Mouse (Mus musculus) embryonic stem cell, embryonic (primary cell): Measurements from ENCODE around the gene Ahrr.

Source experiments
- CTCF ChIA-PET, 4 experiments: fragments of 300-600 bp in 2 of 4; fragments of 350-600 bp in 2 of 4; sonication (Branson Sonifier 250); formaldehyde crosslinking; loops; one replicate each; lab custom pipeline; 2022; ENCODE audit warnings: inconsistent platforms in 2 of 4; lab: Charles Lee
- POLR2A ChIA-PET, 4 experiments: fragments of 300-600 bp in 2 of 4; fragments of 350-600 bp in 2 of 4; sonication (Branson Sonifier 250); formaldehyde crosslinking; loops; one replicate each; lab custom pipeline; 2022; ENCODE audit warnings: antibody characterized with exemption in 4 of 4, inconsistent platforms in 1 of 4; lab: Charles Lee

Ahrr gene

DNA sequence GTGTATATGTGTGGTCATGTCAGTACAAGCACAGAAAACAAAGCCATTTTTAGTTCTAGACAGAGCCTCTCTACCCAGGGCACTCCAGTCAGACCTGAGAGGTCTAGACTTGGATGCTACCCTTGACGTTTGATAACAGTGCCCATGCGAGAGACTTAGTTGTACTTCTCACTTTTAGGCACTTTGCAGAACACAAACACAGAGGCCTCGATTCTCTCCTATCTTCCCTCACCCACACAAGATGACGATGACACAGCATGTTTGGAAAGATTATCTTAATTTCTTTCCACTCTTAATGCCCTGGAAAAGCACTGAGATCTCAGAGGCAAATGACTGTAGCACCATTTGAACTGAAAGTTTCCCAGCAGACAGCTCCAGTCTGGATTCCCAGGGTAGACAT, 16.4 kb downstream of the Ahrr start:
- ChIA-PET CTCF (interaction anchor here in 1 of 4 experiments (0.7 kb wide), 1 partner anchor 26 kb away, joined by 3 read pairs; no protein-coding TSS in a partner anchor), POLR2A (no interaction called here)

DNA sequence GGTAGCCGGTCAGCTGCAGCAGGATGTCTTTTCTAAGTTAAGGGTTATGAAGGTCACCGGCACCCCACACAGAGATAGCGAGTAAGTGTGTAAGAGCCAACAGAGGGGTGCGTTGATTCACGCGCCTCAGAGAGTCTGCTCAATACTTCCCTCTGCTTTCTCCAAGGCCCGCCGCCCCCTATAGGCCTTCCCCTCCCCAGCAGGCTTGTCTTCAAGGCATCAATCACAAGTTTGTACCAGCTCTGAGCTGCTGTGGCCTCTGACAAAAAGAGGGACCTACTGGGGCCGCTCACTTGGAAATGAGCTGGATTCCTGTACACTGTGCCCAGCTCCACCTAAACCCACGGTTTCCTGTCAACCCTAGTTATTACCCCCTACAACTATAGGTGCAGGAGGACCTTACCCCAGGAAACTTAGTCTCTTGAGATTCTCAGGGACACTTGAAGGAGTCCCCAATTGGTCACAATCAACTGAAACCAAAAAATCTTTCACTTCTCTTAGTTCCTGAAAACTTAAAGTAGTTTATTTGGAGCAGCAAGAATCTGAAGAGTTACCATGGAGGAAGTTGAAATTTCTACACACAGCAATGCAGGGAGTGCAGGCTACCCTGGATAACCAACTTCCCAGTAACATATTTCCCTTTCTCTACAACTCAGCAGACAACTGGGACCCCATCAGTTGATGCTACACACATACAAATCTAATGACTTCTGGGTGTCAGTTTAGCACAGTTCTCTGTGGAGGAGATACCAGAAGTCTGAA, 31.7 kb downstream of the Ahrr start:
- ChIA-PET POLR2A (interaction anchor here in 3 of 4 experiments (0.7 to 2.3 kb wide), 14 partner anchors 9 to 323 kb away, joined by 3 to 11 read pairs (median 4); partner anchors contain the start of genes Cep72 (in 2 of the 3), Brd9 (in 1 of the 3), Exoc3 (in 1 of the 3) and Pdcd6 (in 1 of the 3)), CTCF (interaction anchor here in 3 of 4 experiments (0.6 to 1.6 kb wide), 8 partner anchors 16 to 1111 kb away, joined by 3 to 11 read pairs (median 3); partner anchors contain the start of genes Ahrr (in 1 of the 3) and Exoc3 (in 1 of the 3))

- CTCF ChIA-PET: interaction anchor here in 3 of 4 experiments (0.6 to 1.6 kb wide), 9 partner anchors 15 to 1110 kb away, joined by 3 to 11 read pairs (median 3); partner anchors contain the start of genes Ahrr (in 1 of the 3) and Exoc3 (in 1 of the 3)
- POLR2A ChIA-PET: interaction anchor here in 3 of 4 experiments (0.7 to 2.3 kb wide), 15 partner anchors 8 to 322 kb away, joined by 3 to 11 read pairs (median 4); partner anchors contain the start of genes Cep72 (in 2 of the 3), Brd9 (in 1 of the 3), Exoc3 (in 1 of the 3) and Pdcd6 (in 1 of the 3)
Measured at GRCm38 (mm10) chr13:74259460-74260230, 32.5 kb downstream of the Ahrr start.

DNA sequence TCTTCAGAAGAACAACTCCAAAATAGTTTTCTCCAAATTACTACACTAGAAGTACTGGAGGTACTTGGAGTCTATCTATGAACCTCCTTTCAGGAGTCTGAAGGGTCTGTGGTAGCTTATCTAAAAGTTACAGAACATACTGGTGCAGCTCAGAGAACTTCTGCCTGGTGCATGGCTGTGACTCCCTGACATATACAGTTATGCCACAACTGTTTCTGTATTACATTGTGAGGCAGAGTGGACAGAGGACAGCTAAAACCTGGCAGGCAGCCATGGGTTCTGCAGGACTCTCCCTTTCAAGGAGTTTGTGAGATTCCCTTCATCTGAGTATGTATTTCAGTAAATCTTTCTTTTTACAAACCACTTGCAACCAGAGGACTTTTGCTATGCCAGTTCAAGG, 45.6 kb downstream of the Ahrr start:
- ChIA-PET POLR2A (interaction anchor here in 1 of 4 experiments (1.7 to 3.6 kb wide), 2 partner anchors 11 to 14 kb away, joined by 5 to 11 read pairs; no protein-coding TSS in a partner anchor), CTCF (no interaction called here)

GRCm38 (mm10) chr13:74245899-74246231, 46.3 kb downstream of the Ahrr start:
- ChIA-PET CTCF (interaction anchor here in 1 of 4 experiments (1.1 kb wide), 1 partner anchor 43 kb away, joined by 3 read pairs; no protein-coding TSS in a partner anchor), POLR2A (interaction anchor here in 1 of 4 experiments (0.9 to 3.6 kb wide), 5 partner anchors 9 to 37 kb away, joined by 3 to 11 read pairs (median 3); partner anchors contain the start of gene Exoc3)

GRCm38 (mm10) chr13:74245214-74245898, 46.8 kb downstream of the Ahrr start:
- ChIA-PET CTCF (interaction anchor here in 2 of 4 experiments (0.5 to 1.1 kb wide), 2 partner anchors 15 to 43 kb away, joined by 3 read pairs; no protein-coding TSS in a partner anchor), POLR2A (interaction anchor here in 3 of 4 experiments (0.6 to 3.6 kb wide), 7 partner anchors 9 to 47 kb away, joined by 3 to 11 read pairs (median 3); partner anchors contain the start of gene Exoc3 (in 1 of the 3))

DNA sequence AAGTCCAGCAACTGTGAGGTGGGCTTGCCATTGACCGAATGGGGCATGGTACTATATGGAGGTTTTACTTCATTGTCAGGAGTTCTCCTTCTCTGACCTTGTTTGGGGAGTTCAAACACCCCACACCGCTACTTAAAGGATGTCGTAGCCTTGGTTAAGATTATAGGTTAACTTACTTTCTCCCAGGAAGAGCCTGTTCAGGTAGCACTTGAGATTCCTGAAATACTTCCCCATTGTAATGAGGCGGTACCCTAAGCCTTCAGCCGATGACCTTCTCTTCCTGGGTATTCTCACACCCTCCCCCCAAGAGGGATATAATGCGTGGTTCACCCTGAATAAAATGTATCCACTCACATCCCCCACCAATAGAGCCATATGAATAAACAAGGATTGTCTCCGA, 54.6 kb downstream of the Ahrr start:
- CTCF ChIA-PET: interaction anchor here in 1 of 4 experiments (1.0 to 1.5 kb wide), 2 partner anchors 22 to 65 kb away, joined by 3 to 4 read pairs; no protein-coding TSS in a partner anchor
- POLR2A ChIA-PET: no interaction called here

DNA sequence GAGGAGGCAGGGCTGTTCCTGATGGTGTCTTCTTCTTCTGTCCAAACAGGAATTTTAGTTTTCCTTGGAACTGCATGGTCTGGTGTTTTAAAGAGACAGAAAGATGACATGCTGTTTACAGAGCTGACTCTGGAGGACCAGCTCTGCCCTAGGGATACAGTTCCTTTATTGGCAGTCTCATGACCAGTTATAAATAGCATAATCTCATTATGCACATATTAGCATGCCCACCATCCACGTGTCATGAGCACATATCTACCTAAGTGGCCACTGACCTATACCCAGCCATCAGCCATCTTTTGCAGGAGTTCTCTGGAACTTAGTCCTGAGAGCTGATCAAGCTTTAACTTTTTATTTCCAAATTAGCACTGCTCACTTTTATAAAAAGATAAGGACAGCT, 71.5 kb downstream of the Ahrr start:
- POLR2A ChIA-PET: interaction anchor here in 1 of 4 experiments (1.7 kb wide), 1 partner anchor 12 kb away, joined by 3 read pairs; the partner anchor contains the start of gene Exoc3
- CTCF ChIA-PET: no interaction called here

DNA sequence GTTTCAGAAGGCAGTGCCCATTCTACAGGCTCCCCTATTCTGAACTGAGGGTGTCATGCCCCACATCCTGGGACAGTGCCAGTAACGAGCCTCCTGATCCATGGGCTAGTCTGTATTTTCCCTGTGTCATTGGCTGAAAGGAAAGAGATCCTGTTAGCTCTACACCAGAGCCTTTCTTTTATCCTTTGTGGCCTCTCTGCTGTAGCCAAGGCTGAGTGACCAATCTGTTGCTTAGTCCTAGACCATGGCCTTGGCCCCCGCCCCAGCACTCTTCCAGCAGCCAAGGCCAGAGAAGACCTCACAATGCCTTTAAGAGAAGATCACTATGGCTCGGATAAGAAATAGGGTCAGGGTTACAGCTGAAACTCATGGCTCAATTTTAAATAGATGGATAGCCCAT, 73.7 kb downstream of the Ahrr start:
- POLR2A ChIA-PET: no interaction called here
- CTCF ChIA-PET: no interaction called here

DNA sequence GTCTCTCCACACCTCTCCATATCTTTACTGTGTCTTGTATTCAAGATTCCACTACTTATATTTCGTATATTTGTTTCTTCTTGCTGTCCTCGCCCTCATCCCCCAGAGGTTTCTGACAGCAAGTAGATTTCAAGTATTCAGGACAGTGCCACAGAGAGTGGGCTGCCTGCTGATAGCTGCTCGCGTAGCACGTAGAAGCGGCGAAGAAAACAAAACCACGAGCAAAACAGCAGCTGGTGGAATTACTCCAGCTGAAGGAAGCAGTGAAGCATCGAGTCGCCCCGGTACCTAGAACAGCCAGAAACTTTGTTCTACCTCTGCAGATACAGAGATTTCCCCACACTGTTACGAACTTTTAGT, 83.2 kb downstream of the Ahrr start:
- ChIA-PET CTCF (interaction anchor here in 3 of 4 experiments (0.5 to 1.5 kb wide), 3 partner anchors 51 to 517 kb away, joined by 4 read pairs; no protein-coding TSS in a partner anchor), POLR2A (interaction anchor here in 3 of 4 experiments (0.6 to 2.5 kb wide), 22 partner anchors 10 to 271 kb away, joined by 3 to 16 read pairs (median 4); partner anchors contain the start of genes Pdcd6 (in 3 of the 3), Cep72 (in 2 of the 3), Tppp (in 2 of the 3) and Brd9 (in 1 of the 3))

- ChIA-PET POLR2A (interaction anchor here in 3 of 4 experiments (0.6 to 2.5 kb wide), 28 partner anchors 9 to 1945 kb away, joined by 3 to 16 read pairs (median 4); partner anchors contain the start of genes Pdcd6 (in 3 of the 3), Tppp (in 2 of the 3), Ahrr (in 1 of the 3) and Brd9 (in 1 of the 3)), CTCF (interaction anchor here in 2 of 4 experiments (1.4 to 1.5 kb wide), 2 partner anchors 52 to 93 kb away, joined by 4 read pairs; no protein-coding TSS in a partner anchor)
Measured at GRCm38 (mm10) chr13:74208317-74208985, 83.7 kb downstream of the Ahrr start, which contains the start of gene Exoc3. Exoc3 (minus strand) TSS chr13:74208732.

GRCm38 (mm10) chr13:74196451-74196850, 95.7 kb downstream of the Ahrr start:
- POLR2A ChIA-PET: interaction anchor here in 2 of 4 experiments (1.2 to 1.6 kb wide), 3 partner anchors 12 to 259 kb away, joined by 3 to 4 read pairs (median 3); partner anchors contain the start of genes Exoc3 (in 2 of the 2), Brd9 (in 1 of the 2) and Trip13 (in 1 of the 2)

DNA sequence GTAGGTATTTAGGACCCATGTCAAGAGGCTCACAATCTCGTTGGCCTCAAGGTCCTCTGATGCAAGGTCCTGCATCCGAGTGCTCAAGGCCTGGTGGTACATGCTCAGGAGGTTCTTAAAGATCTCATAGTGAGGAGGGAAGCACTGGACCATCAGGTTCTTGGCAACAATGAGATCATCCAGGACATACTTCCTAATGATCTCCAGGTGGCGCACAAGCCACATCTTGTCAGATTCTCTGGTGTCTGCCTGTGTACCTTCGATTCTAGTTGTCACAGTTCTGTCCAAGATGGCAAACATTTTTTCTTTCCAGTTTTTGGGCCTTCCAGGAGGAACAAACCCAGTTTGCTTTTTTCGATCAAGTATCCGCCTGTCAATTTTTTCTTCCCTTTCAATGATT, 99.5 kb downstream of the Ahrr start:
- ChIA-PET CTCF (no interaction called here), POLR2A (interaction anchor here in 1 of 4 experiments (0.6 to 1.4 kb wide), 2 partner anchors 16 to 397 kb away, joined by 3 to 5 read pairs; partner anchors contain the start of gene Exoc3)

More at GRCm38 (mm10) chr13:74196451-74196850, 95.7 kb downstream of the Ahrr start:
- CTCF ChIA-PET: no interaction called here

DNA sequence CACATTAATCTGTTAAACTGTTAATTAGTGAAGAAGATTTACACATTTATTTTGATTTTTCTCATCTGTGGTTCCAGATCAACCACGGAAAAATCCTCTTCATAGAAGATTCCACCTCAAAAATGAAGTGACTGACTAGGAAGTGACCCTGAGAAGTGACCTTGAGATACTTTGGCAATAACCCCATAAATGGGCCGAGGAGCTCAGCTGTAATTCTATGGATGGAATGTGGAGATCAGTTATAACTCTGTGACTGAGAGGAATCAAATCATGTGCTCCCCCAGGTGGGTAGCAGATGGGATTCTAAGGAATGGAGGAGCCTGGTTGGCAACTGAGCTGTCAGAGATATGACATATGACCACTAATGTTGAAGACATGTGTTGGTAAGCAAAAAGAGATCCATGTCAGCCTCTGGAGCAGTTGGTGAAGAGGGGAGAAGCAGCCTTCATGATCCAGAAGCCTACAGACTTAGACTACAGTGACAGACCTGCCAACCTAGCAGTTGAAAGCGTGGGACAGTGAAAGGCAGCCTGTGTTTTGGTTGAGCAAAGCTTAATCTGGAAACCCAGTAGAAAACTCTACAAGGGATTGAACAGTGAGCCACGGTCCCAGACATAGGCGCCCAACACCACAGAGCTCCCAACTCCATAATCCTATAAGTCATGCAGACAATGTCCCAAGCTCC, 109.0 kb downstream of the Ahrr start:
- ChIA-PET CTCF (no interaction called here), POLR2A (interaction anchor here in 1 of 4 experiments (0.9 kb wide), 1 partner anchor 16 kb away, joined by 3 read pairs; no protein-coding TSS in a partner anchor)

DNA sequence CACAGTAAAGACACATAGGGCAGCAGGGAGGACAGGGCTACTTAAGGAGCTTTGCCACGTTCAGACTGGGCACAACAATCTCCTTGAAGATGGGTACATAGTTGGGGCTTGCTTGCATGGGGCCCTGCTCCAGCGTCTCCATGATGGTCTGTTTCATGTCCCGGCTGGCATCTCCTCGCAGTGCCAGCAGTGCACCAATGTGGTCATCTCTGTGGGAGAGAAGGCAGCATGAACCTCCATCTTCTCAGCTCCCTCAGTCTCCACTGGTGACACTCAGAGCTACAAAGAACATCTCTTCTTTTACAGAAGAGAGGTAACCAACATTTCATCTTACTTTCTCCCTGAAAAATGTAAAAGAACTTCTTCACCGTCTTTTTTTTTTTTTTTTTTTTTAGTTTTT, 120.1 kb downstream of the Ahrr start:
- ChIA-PET CTCF (no interaction called here), POLR2A (no interaction called here)
